Comparison of ENCODE assay signal across 17 mouse cellular contexts in genomic region chr6:17991625-17992024, GRCm38 (mm10). TPM values are rescaled to one million over a fixed set of nuclear protein-coding genes. Genes with fewer than 3 reads are reported as not detected.
DNase-seq lines count a peak whose midpoint lies in the region; ATAC-seq and TF ChIP-seq lines count a peak whose summit lies in the region.
"Had no signal": no experiment of that assay in that cellular context is flagged by ENCODE, and none has a peak within 500 bp of the region (broad histone marks: within the 10 kb centered on the region; RNA-seq: fewer than 3 reads in every experiment).

No protein-coding gene starts in this region.

- H3K4me2 ChIP-seq in kidney, embryonic 16.5 days (replicated peaks; ENCODE audit: low read depth, low read length): no peak overlapping the region
- no peak overlapping the region for H3K4me2 ChIP-seq in lung, embryonic 15.5 days
- no peak overlapping the region for H3K4me2 ChIP-seq in midbrain, embryonic 13.5 days (replicated peaks)
- H3K4me2 ChIP-seq: heart, embryonic 15.5 days; hindbrain, embryonic 14.5 days; limb, embryonic 15.5 days had no signal

- DNase-seq in cerebellum, adult 9-10 months: peak; percentile 1
- DNase-seq in cerebellum, postnatal 4 days (ENCODE audit: low spot score in 2 of 2): no peak
- peak; percentile 14 for DNase-seq in kidney, adult 11 months
- DNase-seq in kidney, adult 9 months: peak; percentile 2
- no peak for DNase-seq in layer of hippocampus, adult 2 months (ENCODE audit: low spot score in 2 of 2)
- DNase-seq: right cerebral cortex, postnatal 4 days; thymus, postnatal 36 days had no signal

- H3K27me3 ChIP-seq in kidney, embryonic 16.5 days (ENCODE audit: insufficient read depth, low read length): no peaks in the 10 kb centered on the region
- H3K27me3 ChIP-seq in lung, embryonic 15.5 days: no peaks in the 10 kb centered on the region
- H3K27me3 ChIP-seq in midbrain, embryonic 13.5 days: no peaks in the 10 kb centered on the region
- H3K27me3 ChIP-seq: heart, embryonic 15.5 days; limb, embryonic 15.5 days had no signal

- no peak overlapping the region for H3K27ac ChIP-seq in kidney, embryonic 16.5 days (ENCODE audit: low read length)
- 0 out of 2 replicates have a peak overlapping the region, but pooled peaks have one; percentile 24 for H3K27ac ChIP-seq in lung, embryonic 15.5 days
- H3K27ac ChIP-seq in layer of hippocampus, adult 2 months: no peak overlapping the region
- no peak overlapping the region for H3K27ac ChIP-seq in midbrain, embryonic 13.5 days
- H3K27ac ChIP-seq: embryonic facial prominence, embryonic 10.5 days; heart, embryonic 15.5 days; hindbrain, embryonic 14.5 days; left cerebral cortex, adult 2 months; limb, embryonic 15.5 days; midbrain, embryonic 10.5 days had no signal

- no peak for TF ChIP-seq CTCF in layer of hippocampus, adult 2 months (conservative IDR thresholded peaks at IDR 0.05)

- 56% methylated on average over 7 of the region's 7 CpGs for WGBS in kidney, embryonic 16.5 days
- WGBS in lung, embryonic 15.5 days: 40% methylated on average over 7 of the region's 7 CpGs
- 77% methylated on average over 7 of the region's 7 CpGs for WGBS in midbrain, embryonic 13.5 days

- no peak overlapping the region for H3K4me3 ChIP-seq in kidney, embryonic 16.5 days (ENCODE audit: low read length)
- H3K4me3 ChIP-seq in lung, embryonic 15.5 days: no peak overlapping the region
- H3K4me3 ChIP-seq in layer of hippocampus, adult 2 months: no peak overlapping the region
- no peak overlapping the region for H3K4me3 ChIP-seq in midbrain, embryonic 13.5 days (replicated peaks)
- H3K4me3 ChIP-seq: embryonic facial prominence, embryonic 10.5 days; heart, embryonic 15.5 days; left cerebral cortex, adult 2 months; limb, embryonic 15.5 days; midbrain, embryonic 10.5 days had no signal

- H3K9ac ChIP-seq in kidney, embryonic 16.5 days (replicated peaks; ENCODE audit: low read length): no peak overlapping the region
- H3K9ac ChIP-seq in lung, embryonic 15.5 days: no peak overlapping the region
- no peak overlapping the region for H3K9ac ChIP-seq in midbrain, embryonic 13.5 days (replicated peaks)
- H3K9ac ChIP-seq: heart, embryonic 15.5 days; hindbrain, embryonic 14.5 days; limb, embryonic 15.5 days had no signal

- no peaks in the 10 kb centered on the region for H3K9me3 ChIP-seq in kidney, embryonic 16.5 days (ENCODE audit: low read length)
- no peaks in the 10 kb centered on the region for H3K9me3 ChIP-seq in lung, embryonic 15.5 days
- H3K9me3 ChIP-seq in midbrain, embryonic 13.5 days: no peaks in the 10 kb centered on the region
- H3K9me3 ChIP-seq: embryonic facial prominence, embryonic 10.5 days; G1E; heart, embryonic 15.5 days; limb, embryonic 15.5 days; midbrain, embryonic 10.5 days had no signal

- H3K4me1 ChIP-seq in kidney, embryonic 16.5 days (ENCODE audit: insufficient read depth, low read length): no peaks in the 10 kb centered on the region
- H3K4me1 ChIP-seq in lung, embryonic 15.5 days: 0 out of 2 replicates have a peak, but pooled peaks cover 2% of the 10 kb centered on the region
- 0 out of 2 replicates have a peak, but pooled peaks cover 2% of the 10 kb centered on the region for H3K4me1 ChIP-seq in midbrain, embryonic 13.5 days (replicated peaks)
- H3K4me1 ChIP-seq: heart, embryonic 15.5 days; limb, embryonic 15.5 days had no signal

- no peaks in the 10 kb centered on the region for H3K36me3 ChIP-seq in kidney, embryonic 16.5 days (ENCODE audit: insufficient read depth, low read length)
- peaks cover 4% of the 10 kb centered on the region for H3K36me3 ChIP-seq in lung, embryonic 15.5 days
- H3K36me3 ChIP-seq in midbrain, embryonic 13.5 days: no peaks in the 10 kb centered on the region
- H3K36me3 ChIP-seq: embryonic facial prominence, embryonic 10.5 days; G1E; heart, embryonic 15.5 days; limb, embryonic 15.5 days; midbrain, embryonic 10.5 days had no signal

- no peak for ATAC-seq in kidney, embryonic 16.5 days (ENCODE audit: low FRiP score, low TSS enrichment)
- ATAC-seq in lung, embryonic 15.5 days (ENCODE audit: borderline replicate concordance, extremely low read depth, low FRiP score, low TSS enrichment): peak; percentile 85
- no peak for ATAC-seq in midbrain, embryonic 13.5 days

RNA-seq across cellular contexts. Expression of gene Wnt2, which starts 38.8 kb away (rescaled TPM):
- 0.89 and 3.8 TPM in 2 replicates for polyA plus RNA-seq in kidney, embryonic 16.5 days (2015; fragmentation: Nextera tagmentation; extraction: Ambion mirVana)
- polyA plus RNA-seq in lung, embryonic 15.5 days (2015; fragmentation: Nextera tagmentation; extraction: Ambion mirVana): 79.4 and 86.0 TPM in 2 replicates
- 1 to 10 TPM; 6.1 to 7.3 TPM for total RNA-seq in layer of hippocampus, adult 2 months (2021)
- polyA plus RNA-seq in midbrain, embryonic 13.5 days (2015; fragmentation: Nextera tagmentation; extraction: Ambion mirVana): 0.13 TPM in 1 of 2 replicates, not detected in the other

Comparison
In these comparisons a context has a peak if more than half of its experiments do, and no peak if none do; other contexts are left out.
1. DNase-seq: peak in cerebellum, adult 9-10 months (single experiment), kidney, adult 11 months (single experiment) and kidney, adult 9 months (single experiment); none in cerebellum, postnatal 4 days (0 of 2) and layer of hippocampus, adult 2 months (0 of 2).
2. RNA of gene Wnt2, which starts 38.8 kb away (polyA plus RNA-seq): 79.4 to 86.0 TPM in lung, embryonic 15.5 days; 0.89 to 3.8 TPM in kidney, embryonic 16.5 days and 0.13 TPM in midbrain, embryonic 13.5 days; every median in the first group is over 10 times any median in the second.